Mouse (Mus musculus): ENCODE measurements around the gene Dis3l2.
A peak's percentile ranks its signal among the peaks of the same experiment; 100 is the strongest.

Gene Dis3l2

DNA sequence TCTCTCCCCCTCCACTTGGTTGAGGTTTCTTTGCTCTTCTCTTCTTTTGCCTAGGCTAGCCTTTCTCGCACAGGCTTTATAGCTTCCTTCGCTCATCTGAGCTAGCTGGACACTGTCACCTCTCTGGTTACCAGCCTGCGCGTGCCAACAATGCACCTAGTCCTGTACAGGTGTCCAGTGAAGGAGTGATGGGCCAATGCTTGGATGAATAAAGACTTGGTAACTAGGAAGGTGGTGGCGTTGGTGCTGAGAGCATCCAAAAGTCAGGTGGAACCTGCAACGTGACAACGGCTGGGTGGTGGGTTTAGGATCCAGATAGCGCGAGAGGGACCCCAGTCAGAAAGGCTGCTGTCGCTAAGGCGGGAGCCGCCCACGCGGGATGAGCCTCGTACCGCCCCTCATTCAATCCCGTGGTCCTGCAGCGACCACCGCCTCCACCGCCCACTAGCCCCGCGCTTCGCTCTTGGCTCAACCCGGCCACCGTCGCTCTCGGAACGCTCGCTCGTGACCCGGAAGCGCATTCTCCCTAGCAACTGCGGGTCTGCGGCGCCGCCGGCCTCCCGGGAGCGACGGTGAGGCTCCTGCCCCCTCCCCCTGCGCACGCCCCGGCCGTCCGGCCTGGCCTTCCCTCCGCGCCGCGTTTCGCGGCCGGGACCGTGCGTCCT, at the start of gene Dis3l2:
Gene Dis3l2 (plus strand): TSS at position 509 of the 665 bp plus-strand sequence.
- peak; percentile 82 for DNase-seq (ENCODE audit: low read depth, low spot score)

DNA sequence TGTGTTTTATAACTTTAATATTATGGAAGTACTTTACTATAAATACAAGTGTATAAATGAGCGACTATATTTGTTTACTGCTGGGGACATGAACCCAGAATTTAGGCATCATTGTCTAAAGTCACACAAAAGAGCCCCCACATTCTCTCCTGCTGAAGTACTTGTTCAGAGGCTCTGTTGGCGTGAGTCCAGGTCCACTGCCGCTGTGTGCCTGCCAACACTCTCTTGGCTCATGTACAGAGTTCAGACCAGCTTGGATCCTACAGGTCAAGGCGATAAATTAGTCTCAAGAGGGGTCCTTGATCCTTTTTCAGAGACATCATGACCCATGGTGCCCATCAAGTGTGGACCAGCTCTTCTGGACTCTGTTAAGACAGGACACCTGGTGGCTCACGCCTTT, 46.5 kb upstream of the Dis3l2 start:
- DNase-seq (ENCODE audit: low read depth, low spot score): no peak

DNA sequence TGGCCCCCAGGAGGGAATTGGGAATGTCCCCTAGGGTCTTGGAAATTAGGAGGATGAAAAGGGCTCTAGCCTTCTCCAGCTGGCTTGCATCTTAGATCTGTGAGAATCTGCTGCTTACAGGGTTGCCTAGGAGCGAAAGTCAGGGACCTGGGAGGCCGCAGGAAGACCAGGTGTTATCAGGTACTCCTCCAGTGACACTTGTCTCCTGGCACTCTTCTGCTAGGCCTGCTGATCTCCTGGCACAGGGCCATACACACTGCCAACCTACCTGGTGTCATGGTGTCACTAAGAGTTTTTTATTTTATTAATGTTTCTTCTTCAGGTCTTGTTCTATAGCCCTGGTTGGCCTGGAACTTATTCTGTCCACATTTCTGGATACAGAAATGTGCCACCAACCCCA, 38.5 kb upstream of the Dis3l2 start:
- no peak for DNase-seq (ENCODE audit: low read depth, low spot score)

DNA sequence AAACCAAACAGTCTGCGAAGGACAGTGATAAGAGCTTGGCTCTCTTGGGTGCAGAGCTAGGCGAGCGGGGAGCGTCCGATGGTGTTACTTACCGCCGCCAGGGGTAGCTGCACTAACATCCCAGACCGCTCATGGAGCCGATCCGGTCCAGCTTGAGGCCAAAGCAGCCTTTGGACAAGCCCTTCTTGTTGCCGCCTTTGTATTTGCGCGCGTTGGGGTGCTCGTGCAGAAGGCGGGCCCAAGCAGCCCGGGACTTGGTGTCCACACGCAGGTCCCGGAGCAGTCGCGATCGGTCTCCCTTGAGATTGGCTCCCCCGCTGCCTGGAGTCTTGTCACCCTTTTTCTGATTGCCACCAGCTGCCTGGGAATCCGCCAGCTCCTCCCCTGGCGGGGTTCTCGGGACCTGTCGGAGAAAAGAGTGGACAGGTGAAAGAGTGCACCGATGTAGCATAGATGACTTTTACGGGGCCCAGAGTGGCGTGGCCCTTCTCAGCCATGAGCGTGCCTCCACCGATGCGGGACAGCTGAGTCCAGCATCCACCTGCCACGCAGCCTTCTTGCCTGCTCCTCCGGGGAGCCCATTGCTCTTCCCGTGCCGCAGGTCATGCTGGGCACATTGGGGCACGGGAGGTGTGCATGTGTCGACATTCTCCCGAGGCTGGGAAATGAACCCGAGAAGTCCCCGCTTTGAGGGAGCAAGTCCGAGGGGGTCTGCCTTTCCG, 33.9 kb upstream of the Dis3l2 start:
- peak; percentile 23 for DNase-seq (ENCODE audit: low read depth, low spot score)

DNA sequence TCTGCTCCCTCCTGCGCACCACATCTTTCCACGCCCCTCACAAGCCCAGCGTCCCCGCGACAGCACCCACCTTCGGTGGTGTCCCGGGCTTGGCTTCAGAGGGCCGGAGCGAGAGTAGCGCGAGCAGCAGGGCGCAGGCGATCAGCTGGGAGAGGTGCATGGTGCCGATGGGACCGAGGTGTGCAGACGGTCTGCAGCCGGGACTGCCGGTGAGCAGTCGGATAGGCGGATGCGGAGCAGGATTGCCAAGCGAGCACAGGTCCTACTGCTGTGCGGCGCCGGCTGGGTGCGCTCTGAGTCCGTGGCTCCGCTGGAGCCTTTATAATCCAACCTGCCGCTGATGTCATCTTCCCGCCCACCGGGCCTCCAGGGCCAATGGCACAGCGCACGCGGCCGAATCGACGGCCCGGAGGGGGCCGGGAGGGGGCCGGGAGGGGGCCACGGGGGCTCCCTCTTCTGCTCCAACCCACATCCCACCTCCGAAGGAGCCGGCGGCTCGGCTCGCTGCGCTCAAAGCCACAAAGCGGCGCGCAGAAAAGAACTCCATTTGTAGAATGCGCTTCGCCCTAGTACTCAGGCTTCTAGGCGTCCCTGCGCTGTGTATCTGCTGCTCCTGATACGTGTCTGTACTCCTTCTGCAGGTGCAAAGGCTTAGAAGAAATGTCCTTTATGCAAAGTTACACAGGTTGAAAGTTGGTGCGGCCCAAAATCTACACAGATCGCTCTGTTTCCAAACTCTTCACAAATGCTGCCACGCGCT, 33.1 kb upstream of the Dis3l2 start, which contains the start of gene Nppc:
Gene Nppc (minus strand): TSS at position 293 of the 760 bp plus-strand sequence.
- peak; percentile 17 for DNase-seq (ENCODE audit: low read depth, low spot score)

DNA sequence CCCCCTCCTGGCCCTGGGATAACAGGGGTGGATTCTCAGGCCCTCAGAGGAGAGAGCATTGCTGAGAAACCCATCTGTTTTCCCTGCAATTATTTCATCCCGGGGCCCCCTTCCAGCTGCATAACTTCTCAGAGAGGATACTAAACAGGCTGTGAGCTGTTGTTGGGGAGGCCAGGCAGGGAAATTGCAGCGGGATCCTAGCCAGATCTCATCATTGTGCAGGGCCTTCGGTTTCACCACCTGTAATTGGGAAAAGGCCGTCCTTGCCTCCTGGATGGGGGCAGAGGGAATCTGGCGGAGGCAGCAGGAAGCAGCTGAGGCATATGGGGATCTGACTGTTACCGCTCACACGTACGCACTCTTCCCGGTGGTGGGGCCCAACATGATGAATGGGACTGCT, 29.2 kb upstream of the Dis3l2 start:
- no peak for DNase-seq (ENCODE audit: low read depth, low spot score)

DNA sequence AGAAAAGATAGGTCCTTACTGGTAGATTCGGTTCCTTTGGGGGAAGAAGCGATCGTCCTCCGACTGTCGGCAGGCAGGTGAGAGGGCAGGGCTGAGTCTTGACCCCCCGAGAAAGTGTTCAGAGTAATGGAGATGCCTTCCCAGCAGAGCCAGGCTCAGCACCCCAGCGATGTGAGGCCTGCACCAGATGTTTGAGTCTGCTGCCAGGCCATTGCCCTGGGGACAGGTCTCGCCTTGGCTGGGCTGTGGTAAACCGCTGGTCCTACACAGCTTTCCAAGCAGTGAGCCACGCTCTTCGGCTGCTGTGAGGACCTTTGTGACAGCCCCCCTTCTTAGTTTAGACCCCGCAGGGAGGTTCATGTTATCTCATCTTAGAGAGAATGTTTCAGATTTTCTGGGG, 28.5 kb upstream of the Dis3l2 start:
- DNase-seq (ENCODE audit: low read depth, low spot score): no peak

DNA sequence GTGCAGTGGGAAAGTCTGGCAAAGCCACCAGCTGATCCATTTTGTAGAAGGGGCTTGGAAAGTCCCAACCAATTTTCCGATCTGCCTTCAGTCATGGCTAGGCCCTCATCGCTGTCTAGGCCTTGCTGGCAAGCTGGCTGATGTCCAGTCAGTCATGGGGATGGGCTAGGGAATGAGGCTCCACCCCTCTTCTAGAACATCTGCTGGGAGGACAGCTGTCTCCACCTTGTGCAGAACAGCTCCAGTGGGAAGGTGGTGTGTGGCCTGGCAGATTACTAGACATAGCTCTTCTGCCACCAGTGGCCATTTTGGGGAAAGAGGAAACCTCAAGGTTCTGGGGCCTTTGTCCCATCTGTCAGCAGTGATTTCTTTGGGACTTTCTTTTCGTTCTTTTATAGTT, 26.0 kb upstream of the Dis3l2 start:
- no peak for DNase-seq (ENCODE audit: low read depth, low spot score)

DNA sequence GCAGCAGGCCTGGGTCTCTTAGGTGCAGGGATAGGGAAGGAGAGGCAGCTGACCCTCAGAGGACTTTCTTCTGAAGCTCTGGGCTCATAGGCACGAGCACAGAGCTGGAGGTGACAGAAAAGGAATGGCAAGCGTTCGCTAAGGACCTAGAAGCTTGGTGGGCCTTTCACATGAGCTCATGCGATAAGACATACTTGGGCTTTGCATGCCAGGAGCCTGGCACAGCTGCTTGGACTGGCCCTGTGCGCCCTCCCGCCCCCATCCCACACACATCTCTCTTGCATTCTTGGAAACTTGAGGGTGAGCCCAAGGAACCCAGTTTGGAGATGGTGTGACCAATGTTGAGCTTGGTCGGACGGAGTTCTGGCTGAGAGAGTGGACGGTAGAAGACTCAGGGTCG, 24.9 kb upstream of the Dis3l2 start:
- DNase-seq (ENCODE audit: low read depth, low spot score): no peak

DNA sequence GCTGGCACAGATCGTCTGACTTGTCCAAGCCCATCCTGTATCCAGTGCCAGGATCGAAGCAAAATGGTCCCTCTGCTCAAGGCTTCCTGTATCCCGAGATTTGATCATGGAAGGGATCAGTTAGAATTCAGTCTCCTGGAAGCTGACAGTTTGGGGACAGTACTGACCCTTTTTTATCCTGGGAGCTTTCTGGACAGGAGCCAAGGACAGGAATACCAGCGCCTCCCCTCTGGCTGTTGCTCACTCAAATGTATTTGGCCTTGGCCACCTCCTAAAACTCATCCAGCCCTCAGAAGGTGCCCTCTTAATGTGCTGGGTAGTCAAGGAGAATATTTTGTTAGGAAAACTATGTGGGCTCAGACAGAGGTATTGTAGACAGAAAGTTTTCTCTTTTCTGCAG, 16.4 kb upstream of the Dis3l2 start:
- DNase-seq (ENCODE audit: low read depth, low spot score): no peak

DNA sequence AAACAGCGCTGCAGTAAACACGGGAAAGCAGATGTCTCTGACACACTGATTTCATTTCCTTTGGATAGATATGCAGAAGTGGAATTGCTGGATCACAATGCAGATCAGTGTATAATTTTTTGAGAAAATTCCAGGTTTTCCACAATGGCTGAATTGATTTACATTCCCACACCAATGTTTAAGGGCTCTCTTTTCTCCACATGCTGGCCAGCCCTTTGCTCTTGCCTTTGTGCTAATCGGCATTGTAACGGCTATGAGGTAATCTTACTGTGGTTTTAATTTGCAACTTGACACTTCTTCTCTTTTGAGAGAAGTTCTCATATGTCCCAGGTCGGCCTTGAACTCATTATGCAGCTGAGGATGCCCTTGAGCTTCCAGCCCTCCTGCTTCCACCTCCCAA, 12.6 kb upstream of the Dis3l2 start:
- DNase-seq (ENCODE audit: low read depth, low spot score): no peak

DNA sequence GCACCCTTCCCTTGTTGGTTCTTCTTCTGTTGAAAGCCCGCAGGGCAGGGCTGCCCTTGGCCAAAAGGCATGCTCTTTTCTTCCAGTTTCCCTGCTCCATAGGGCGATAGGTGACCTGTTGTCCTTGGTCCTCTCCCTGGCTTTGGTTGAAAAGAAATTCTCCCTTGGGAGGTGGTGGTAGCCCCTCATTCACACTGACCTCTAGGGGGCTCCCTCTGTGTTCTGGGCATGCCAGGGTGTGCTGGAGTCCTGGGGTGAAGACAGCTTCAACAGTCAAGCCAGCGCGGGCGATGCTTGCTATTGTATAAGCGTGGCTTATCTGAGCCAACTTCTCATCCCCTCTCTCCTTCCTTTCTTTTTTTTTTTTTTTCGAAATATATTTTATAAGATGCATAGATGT, 6.7 kb upstream of the Dis3l2 start:
- DNase-seq (ENCODE audit: low read depth, low spot score): no peak

DNA sequence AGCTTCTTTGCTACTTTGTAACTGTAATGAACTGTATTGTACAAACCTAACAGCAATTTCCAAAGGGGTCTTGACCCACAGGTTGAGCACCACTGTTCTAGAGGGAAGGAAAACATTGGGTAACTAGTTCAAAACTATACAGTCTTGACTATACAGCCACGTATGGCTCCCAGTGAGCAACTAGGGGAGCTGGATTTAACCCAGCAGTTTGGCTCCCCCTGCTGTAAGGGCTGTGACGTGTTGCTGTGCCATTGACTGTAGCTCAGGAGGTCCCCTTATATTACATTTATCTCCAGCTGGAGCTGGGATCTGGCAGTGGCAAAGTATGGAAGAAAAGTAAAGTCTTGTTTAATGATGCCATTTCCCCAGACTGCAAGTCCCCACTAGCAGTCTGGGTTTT, 4.9 kb upstream of the Dis3l2 start:
- peak; percentile 9 for DNase-seq (ENCODE audit: low read depth, low spot score)

DNA sequence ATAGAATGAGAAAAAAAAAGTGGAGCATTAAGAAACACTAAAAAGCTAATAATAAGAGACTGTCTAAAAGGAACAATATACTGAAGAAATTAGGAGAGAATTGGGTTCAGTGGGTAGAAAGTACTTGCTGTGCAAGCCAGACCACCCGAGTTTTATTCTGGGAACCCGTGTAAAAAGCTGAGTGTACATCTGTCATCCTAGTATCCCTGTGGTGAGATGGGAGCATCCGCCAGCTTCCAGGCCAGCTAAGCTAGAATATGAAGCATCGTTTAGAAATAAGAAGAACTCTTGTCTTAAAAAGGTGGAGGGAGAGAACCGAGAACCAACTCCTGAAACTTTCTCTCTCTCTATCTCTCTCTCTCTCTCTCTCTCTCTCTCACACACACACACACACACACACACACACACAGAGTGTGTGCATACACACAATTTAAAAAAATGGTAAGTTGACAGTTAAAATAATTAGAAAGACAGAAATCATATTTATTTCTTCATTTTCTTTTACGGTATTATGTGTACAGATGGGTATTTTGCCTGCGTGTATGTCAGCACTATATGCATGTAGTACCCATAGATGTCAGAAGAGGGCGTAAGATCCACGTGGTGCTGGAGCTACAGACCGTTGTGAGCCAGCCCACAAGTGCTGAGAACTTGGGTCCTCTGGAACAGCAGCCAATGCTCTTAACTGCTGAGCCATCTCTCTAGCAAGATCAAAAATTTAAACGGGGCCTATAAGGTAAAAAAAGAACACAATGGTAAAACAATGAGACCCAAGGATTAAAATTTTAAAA, 4.1 kb upstream of the Dis3l2 start:
- DNase-seq (ENCODE audit: low read depth, low spot score): no peak

DNA sequence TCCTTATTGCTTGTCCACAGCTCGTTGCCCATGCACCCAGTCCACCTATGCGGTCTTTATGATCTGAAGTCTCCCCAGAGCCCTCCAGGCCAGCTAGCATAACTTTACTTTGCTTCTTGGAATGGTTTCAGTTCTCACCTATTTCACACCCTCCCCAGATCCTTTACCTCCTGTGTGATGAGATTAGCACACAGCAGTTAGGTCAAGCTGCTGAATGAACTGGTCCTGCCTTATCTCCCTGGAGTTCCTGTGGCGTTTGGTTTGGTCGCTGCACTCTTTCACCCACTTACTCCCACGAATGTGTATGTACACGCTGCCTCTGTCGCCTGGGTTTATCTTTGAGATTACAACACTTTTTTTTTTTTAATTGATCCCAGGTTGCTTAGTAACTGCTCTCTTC, 3.2 kb upstream of the Dis3l2 start:
- no peak for DNase-seq (ENCODE audit: low read depth, low spot score)

DNA sequence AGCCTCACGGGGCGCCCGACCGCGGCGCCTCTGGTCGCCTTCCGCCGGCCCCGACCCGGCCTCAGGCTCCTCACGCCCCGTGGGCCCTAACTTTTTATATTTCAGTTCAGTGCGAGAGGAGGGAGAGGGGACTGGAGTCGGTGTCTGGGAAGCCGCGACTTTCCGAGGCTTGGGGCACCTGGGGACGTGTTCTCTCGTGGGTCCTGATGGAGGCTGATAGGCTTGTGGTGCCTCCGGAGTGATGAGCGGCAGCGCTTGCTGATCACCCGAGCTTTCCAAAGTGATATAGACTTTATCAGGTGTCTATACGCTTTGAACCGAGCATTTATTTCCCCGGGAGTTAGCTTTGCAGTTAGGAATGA, 338 bp downstream of the Dis3l2 start:
- no peak for DNase-seq (ENCODE audit: low read depth, low spot score)

DNA sequence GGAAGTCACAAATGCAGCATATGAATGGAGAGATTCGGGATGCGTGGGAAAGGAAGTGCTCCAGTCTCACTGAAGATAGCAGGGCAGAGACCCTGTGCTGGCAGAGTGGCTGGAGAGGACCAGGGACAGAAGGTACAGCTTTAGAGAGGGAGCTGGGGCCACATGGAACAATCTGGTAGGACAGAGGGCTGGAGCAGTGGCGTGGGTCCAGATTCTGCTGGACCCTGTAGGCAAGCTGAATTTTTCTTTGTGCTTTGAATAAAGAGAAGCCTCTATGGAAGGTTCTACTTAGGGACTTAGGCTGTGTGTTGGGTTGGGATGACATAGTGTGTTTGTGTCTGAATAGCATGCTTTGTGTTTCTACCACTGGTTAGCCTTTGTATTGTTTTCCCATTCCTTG, 1.9 kb downstream of the Dis3l2 start:
- no peak for DNase-seq (ENCODE audit: low read depth, low spot score)

DNA sequence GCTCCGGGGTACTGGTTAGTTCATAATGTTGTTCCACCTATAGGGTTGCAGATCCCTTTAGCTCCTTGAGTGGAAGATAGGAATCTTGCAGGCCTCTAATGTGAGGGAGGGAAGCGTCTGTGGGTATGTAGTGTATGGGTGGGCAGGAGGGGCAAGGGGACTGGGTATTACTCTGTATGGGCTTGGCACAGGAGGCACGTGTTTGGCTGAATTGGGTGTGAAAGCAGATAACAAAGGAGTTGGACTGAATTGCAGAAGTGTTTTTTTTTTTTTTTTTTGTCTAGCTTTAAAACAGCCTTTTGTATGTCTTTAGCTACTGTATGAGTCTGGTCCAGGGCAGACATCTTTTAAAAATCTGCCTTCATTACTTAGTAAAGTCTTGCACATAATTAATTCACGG, 5.9 kb downstream of the Dis3l2 start:
- no peak for DNase-seq (ENCODE audit: low read depth, low spot score)

DNA sequence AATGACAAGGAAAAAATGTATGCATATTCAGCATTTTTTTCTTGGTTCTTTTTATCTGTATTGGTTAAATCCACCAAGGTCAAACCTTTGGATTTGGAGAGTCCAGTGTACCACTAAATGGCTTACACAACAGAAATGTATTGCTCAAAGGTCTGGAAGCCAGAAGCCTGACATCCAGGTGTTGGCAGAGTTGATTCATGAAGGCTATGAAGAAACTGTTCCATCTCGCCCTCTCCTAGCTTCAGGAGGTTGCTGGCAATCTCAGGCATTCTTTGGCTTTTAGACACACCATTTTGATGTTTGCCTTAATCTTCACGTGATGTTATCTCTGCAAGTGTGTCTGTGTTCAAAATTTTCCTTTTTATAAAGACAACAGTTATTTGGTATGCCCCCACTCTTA, 8.4 kb downstream of the Dis3l2 start:
- no peak for DNase-seq (ENCODE audit: low read depth, low spot score)

DNA sequence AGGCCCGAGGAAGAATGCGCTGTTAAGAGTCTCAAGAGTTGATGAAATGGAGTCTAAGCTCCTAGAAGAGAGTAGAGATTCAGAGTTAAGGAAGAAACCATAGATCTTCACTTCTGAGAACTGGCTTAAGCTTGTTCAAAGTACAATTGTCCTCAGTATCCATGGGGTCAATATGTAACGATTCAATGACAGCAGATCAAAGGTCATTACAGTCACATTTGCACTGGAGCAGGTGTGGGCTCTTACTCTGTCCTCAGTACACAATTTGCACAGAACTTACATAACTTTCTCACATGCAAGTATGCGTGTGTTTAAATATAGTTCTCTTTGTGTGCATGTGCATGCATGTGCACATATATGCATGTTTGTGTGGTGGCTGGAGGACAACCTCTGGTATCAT, 9.4 kb downstream of the Dis3l2 start:
- no peak for DNase-seq (ENCODE audit: low read depth, low spot score)

DNA sequence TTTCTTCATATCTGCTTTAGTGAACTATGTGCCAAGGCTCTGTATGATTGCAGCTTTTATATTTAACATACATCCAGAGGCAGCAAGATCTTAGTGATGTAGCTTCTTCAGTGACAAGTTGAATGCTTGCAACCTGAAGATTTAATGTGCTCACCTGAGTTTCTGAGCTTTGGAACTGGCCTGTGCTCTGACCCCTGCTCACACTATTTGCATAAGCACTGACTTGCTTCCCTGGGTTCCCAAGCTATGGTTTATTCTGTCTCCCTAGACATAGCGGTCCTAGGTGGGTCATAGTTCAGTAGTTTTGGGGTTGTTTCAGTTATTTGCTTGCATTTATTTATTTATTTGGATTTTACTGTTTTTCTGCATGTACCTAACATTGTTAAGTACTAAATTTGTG, 14.6 kb downstream of the Dis3l2 start:
- no peak for DNase-seq (ENCODE audit: low read depth, low spot score)

DNA sequence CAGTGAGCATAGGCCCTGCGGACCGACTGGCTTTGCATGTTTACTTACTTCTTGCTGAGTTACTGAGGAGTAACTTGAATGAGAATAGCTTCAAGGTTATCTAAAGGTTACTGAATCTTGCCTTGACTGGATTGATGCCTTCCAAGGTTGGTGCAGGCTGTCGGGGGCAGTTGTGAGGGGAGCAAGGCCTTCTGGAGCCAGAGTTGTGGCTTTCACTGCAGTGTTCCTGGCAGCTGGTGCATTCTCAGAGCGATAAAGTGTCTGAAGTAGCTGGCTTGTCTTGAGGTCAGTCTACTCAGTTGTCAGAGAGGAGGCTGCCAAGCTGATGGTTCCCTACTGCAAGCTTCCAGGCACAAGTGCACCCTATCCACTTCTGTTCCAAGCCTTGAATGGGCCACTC, 15.8 kb downstream of the Dis3l2 start:
- DNase-seq (ENCODE audit: low read depth, low spot score): no peak

Data from CD4-positive helper T cell, adult 2 months (primary cell).